Mouse (Mus musculus): ENCODE results near the gene U2af1l4.

GRCm38 (mm10) chr7:30518325-30518724, 44.8 kb upstream of the U2af1l4 start:
- TF ChIP-seq POLR2A (IDR thresholded peaks at IDR 0.05; ENCODE audit: extremely low read depth, insufficient read depth, low read length) (no peak), CTCF (IDR thresholded peaks at IDR 0.05; ENCODE audit: extremely low read depth, insufficient read depth, low read length) (no peak)

Measured in cortical plate, adult 2 months (tissue).